Comparison of ENCODE assay signal across 8 mouse cellular contexts in genomic region chr13:54737488-54738212, GRCm38 (mm10). TPM values are rescaled to one million over a fixed set of nuclear protein-coding genes. Genes with fewer than 3 reads are reported as not detected.
A peak's percentile ranks its signal among the peaks of the same experiment; 100 is the strongest.
DNase-seq lines count a peak whose midpoint lies in the region; ATAC-seq and TF ChIP-seq lines count a peak whose summit lies in the region.

No protein-coding gene starts in this region.

- H3K4me3 ChIP-seq in left cerebral cortex, adult 2 months: no peak overlapping the region
- H3K4me3 ChIP-seq in forebrain, embryonic 15.5 days: peak overlapping the region; percentile 24
- H3K4me3 ChIP-seq in limb, embryonic 10.5 days: peak overlapping the region; percentile 50
- H3K4me3 ChIP-seq in neural tube, embryonic 15.5 days (replicated peaks): peak overlapping the region; percentile 14

- peak overlapping the region; percentile 14; the same call in 1 of the 2 replicates for H3K9ac ChIP-seq in forebrain, embryonic 15.5 days (replicated peaks)
- H3K9ac ChIP-seq in neural tube, embryonic 15.5 days (replicated peaks): no peak overlapping the region

- no peak for DNase-seq in left cerebral cortex, adult 2 months (ENCODE audit: extremely low spot score in 1 of 2, low spot score in 2 of 2)
- no peak for DNase-seq in left cerebral cortex, postnatal 14 days (ENCODE audit: low spot score in 2 of 2)
- DNase-seq in cerebellum, adult 18-20 months: peak; percentile 55 to 73
- peak; percentile 63 for DNase-seq in limb, embryonic 10.5 days (ENCODE audit: low spot score)
- no peak for DNase-seq in left cerebral cortex, adult 9 months (ENCODE audit: low spot score in 2 of 2)

- peak; percentile 64 for ATAC-seq in forebrain, embryonic 15.5 days (replicated peaks)
- peak; percentile 45; the same call in 1 of the 2 replicates for ATAC-seq in neural tube, embryonic 15.5 days (ENCODE audit: low FRiP score)
- ATAC-seq in megakaryocyte-erythroid progenitor cell, adult 5-6 weeks (replicated peaks; ENCODE audit: low FRiP score, low TSS enrichment, poor library complexity, severe bottlenecking): no peak

- H3K4me2 ChIP-seq in forebrain, embryonic 15.5 days (replicated peaks): peak overlapping the region; percentile 36
- peak overlapping the region; percentile 48 for H3K4me2 ChIP-seq in neural tube, embryonic 15.5 days

- H3K27ac ChIP-seq in left cerebral cortex, adult 2 months: peak overlapping the region; percentile 32
- no peak overlapping the region for H3K27ac ChIP-seq in forebrain, embryonic 15.5 days (replicated peaks)
- no peak overlapping the region for H3K27ac ChIP-seq in limb, embryonic 10.5 days
- no peak overlapping the region for H3K27ac ChIP-seq in neural tube, embryonic 15.5 days (replicated peaks)

- H3K27me3 ChIP-seq in forebrain, embryonic 15.5 days: peaks cover 14% of the 10 kb centered on the region
- H3K27me3 ChIP-seq in limb, embryonic 10.5 days (ENCODE audit: low read depth, poor library complexity, severe bottlenecking): peaks cover 87% of the 10 kb centered on the region
- peaks cover 24% of the 10 kb centered on the region for H3K27me3 ChIP-seq in neural tube, embryonic 15.5 days (replicated peaks)

- TF ChIP-seq CTCF in left cerebral cortex, adult 2 months (IDR thresholded peaks at IDR 0.05): no peak

- WGBS in forebrain, embryonic 15.5 days: 4% methylated on average over 80 of the region's 87 CpGs
- 2% methylated on average over 87 of the region's 87 CpGs for WGBS in limb, embryonic 10.5 days
- WGBS in neural tube, embryonic 15.5 days: 3% methylated on average over 68 of the region's 87 CpGs

- no peaks in the 10 kb centered on the region for H3K9me3 ChIP-seq in forebrain, embryonic 15.5 days
- H3K9me3 ChIP-seq in limb, embryonic 10.5 days (replicated peaks): no peaks in the 10 kb centered on the region
- H3K9me3 ChIP-seq in neural tube, embryonic 15.5 days (replicated peaks): no peaks in the 10 kb centered on the region

- peaks cover 20% of the 10 kb centered on the region for H3K4me1 ChIP-seq in forebrain, embryonic 15.5 days
- H3K4me1 ChIP-seq in limb, embryonic 10.5 days: peaks cover 17% of the 10 kb centered on the region
- H3K4me1 ChIP-seq in neural tube, embryonic 15.5 days: peaks cover 14% of the 10 kb centered on the region

- H3K36me3 ChIP-seq in forebrain, embryonic 15.5 days: peaks cover 51% of the 10 kb centered on the region
- no peaks in the 10 kb centered on the region for H3K36me3 ChIP-seq in limb, embryonic 10.5 days
- H3K36me3 ChIP-seq in neural tube, embryonic 15.5 days: peaks cover 59% of the 10 kb centered on the region

- intact Hi-C loops in left cerebral cortex, adult 2 months (cut with DNase I): no loop called here
- intact Hi-C loops in left cerebral cortex, postnatal 14 days (cut with DNase I): no loop called here

RNA-seq across cellular contexts. Expression of gene Gprin1, which starts 12.0 kb away (rescaled TPM):
- total RNA-seq in left cerebral cortex, adult 2 months (2021): 100 to 1,000 TPM; 128 to 130 TPM
- total RNA-seq in left cerebral cortex, postnatal 14 days (2021): 100 to 1,000 TPM; 151 to 168 TPM
- 15.6 and 22.5 TPM in 2 replicates for polyA plus RNA-seq in forebrain, embryonic 15.5 days (2015; fragmentation: Nextera tagmentation; extraction: Ambion mirVana)
- 0.24 and 0.54 TPM in 2 replicates for polyA plus RNA-seq in limb, embryonic 10.5 days (2016; fragmentation: Nextera tagmentation; extraction: Ambion mirVana)
- 10.3 and 21.6 TPM in 2 replicates for polyA plus RNA-seq in neural tube, embryonic 15.5 days (2015; fragmentation: Nextera tagmentation; extraction: Ambion mirVana)
- not detected in 2 replicates for total RNA-seq in megakaryocyte-erythroid progenitor cell, adult 5-6 weeks (2014; fragmentation: Nextera tagmentation)
- total RNA-seq in megakaryocyte-erythroid progenitor cell, adult 5-6 weeks (2017): not detected in 2 replicates

RNA-seq across cellular contexts. Expression of gene Sncb, which starts 28.7 kb away (rescaled TPM):
- 100 to 1,000 TPM; 869 to 881 TPM for total RNA-seq in left cerebral cortex, adult 2 months (2021)
- total RNA-seq in left cerebral cortex, postnatal 14 days (2021): 100 to 1,000 TPM; 873 to 922 TPM
- polyA plus RNA-seq in forebrain, embryonic 15.5 days (2015; fragmentation: Nextera tagmentation; extraction: Ambion mirVana): 23.3 and 25.0 TPM in 2 replicates
- not detected in 2 replicates for polyA plus RNA-seq in limb, embryonic 10.5 days (2016; fragmentation: Nextera tagmentation; extraction: Ambion mirVana)
- polyA plus RNA-seq in neural tube, embryonic 15.5 days (2015; fragmentation: Nextera tagmentation; extraction: Ambion mirVana): 110 and 122 TPM in 2 replicates
- total RNA-seq in megakaryocyte-erythroid progenitor cell, adult 5-6 weeks (2014; fragmentation: Nextera tagmentation): not detected in 2 replicates
- total RNA-seq in megakaryocyte-erythroid progenitor cell, adult 5-6 weeks (2017): not detected in 2 replicates

RNA-seq across cellular contexts. Expression of gene Cdhr2, which starts 36.4 kb away (rescaled TPM):
- under 1 TPM; 0.16 to 0.45 TPM for total RNA-seq in left cerebral cortex, adult 2 months (2021)
- under 1 TPM; 0.24 to 0.36 TPM for total RNA-seq in left cerebral cortex, postnatal 14 days (2021)
- 0.05 and 0.29 TPM in 2 replicates for polyA plus RNA-seq in forebrain, embryonic 15.5 days (2015; fragmentation: Nextera tagmentation; extraction: Ambion mirVana)
- polyA plus RNA-seq in limb, embryonic 10.5 days (2016; fragmentation: Nextera tagmentation; extraction: Ambion mirVana): 0.04 TPM in 1 of 2 replicates, not detected in the other
- 0.22 and 1.4 TPM in 2 replicates for polyA plus RNA-seq in neural tube, embryonic 15.5 days (2015; fragmentation: Nextera tagmentation; extraction: Ambion mirVana)
- not detected in 2 replicates for total RNA-seq in megakaryocyte-erythroid progenitor cell, adult 5-6 weeks (2014; fragmentation: Nextera tagmentation)
- total RNA-seq in megakaryocyte-erythroid progenitor cell, adult 5-6 weeks (2017): not detected in 2 replicates

RNA-seq across cellular contexts. Expression of gene Rnf44, which starts 43.9 kb away (rescaled TPM):
- total RNA-seq in left cerebral cortex, adult 2 months (2021): 100 to 1,000 TPM; 156 to 185 TPM
- total RNA-seq in left cerebral cortex, postnatal 14 days (2021): 100 to 1,000 TPM; 138 to 149 TPM
- polyA plus RNA-seq in forebrain, embryonic 15.5 days (2015; fragmentation: Nextera tagmentation; extraction: Ambion mirVana): 94.0 and 120 TPM in 2 replicates
- polyA plus RNA-seq in limb, embryonic 10.5 days (2016; fragmentation: Nextera tagmentation; extraction: Ambion mirVana): 104 and 135 TPM in 2 replicates
- polyA plus RNA-seq in neural tube, embryonic 15.5 days (2015; fragmentation: Nextera tagmentation; extraction: Ambion mirVana): 73.5 and 76.3 TPM in 2 replicates
- total RNA-seq in megakaryocyte-erythroid progenitor cell, adult 5-6 weeks (2014; fragmentation: Nextera tagmentation): 92.1 and 118 TPM in 2 replicates
- total RNA-seq in megakaryocyte-erythroid progenitor cell, adult 5-6 weeks (2017): 12.7 and 17.9 TPM in 2 replicates

RNA-seq across cellular contexts. Expression of gene Eif4e1b, which starts 46.1 kb away (rescaled TPM):
- not detected for total RNA-seq in left cerebral cortex, adult 2 months (2021)
- total RNA-seq in left cerebral cortex, postnatal 14 days (2021): not detected
- polyA plus RNA-seq in forebrain, embryonic 15.5 days (2015; fragmentation: Nextera tagmentation; extraction: Ambion mirVana): not detected in 2 replicates
- not detected in 2 replicates for polyA plus RNA-seq in limb, embryonic 10.5 days (2016; fragmentation: Nextera tagmentation; extraction: Ambion mirVana)
- not detected in 2 replicates for polyA plus RNA-seq in neural tube, embryonic 15.5 days (2015; fragmentation: Nextera tagmentation; extraction: Ambion mirVana)
- total RNA-seq in megakaryocyte-erythroid progenitor cell, adult 5-6 weeks (2014; fragmentation: Nextera tagmentation): not detected in 2 replicates
- total RNA-seq in megakaryocyte-erythroid progenitor cell, adult 5-6 weeks (2017): not detected in 2 replicates

Comparison
In these comparisons a context has a peak if more than half of its experiments do, and no peak if none do; other contexts are left out.
1. DNase-seq: peak in cerebellum, adult 18-20 months (2 of 2) and limb, embryonic 10.5 days (single experiment); none in left cerebral cortex, adult 2 months (0 of 2), left cerebral cortex, postnatal 14 days (0 of 2) and left cerebral cortex, adult 9 months (0 of 2).
2. RNA of gene Gprin1, which starts 12.0 kb away (total RNA-seq): 151 to 168 TPM in left cerebral cortex, postnatal 14 days and 128 to 130 TPM in left cerebral cortex, adult 2 months; not detected in megakaryocyte-erythroid progenitor cell, adult 5-6 weeks; every median in the first group is over 100 times any median in the second.
3. RNA of gene Sncb, which starts 28.7 kb away (total RNA-seq): 873 to 922 TPM in left cerebral cortex, postnatal 14 days and 869 to 881 TPM in left cerebral cortex, adult 2 months; not detected in megakaryocyte-erythroid progenitor cell, adult 5-6 weeks; every median in the first group is over 100 times any median in the second.